In the genomic region with DNA sequence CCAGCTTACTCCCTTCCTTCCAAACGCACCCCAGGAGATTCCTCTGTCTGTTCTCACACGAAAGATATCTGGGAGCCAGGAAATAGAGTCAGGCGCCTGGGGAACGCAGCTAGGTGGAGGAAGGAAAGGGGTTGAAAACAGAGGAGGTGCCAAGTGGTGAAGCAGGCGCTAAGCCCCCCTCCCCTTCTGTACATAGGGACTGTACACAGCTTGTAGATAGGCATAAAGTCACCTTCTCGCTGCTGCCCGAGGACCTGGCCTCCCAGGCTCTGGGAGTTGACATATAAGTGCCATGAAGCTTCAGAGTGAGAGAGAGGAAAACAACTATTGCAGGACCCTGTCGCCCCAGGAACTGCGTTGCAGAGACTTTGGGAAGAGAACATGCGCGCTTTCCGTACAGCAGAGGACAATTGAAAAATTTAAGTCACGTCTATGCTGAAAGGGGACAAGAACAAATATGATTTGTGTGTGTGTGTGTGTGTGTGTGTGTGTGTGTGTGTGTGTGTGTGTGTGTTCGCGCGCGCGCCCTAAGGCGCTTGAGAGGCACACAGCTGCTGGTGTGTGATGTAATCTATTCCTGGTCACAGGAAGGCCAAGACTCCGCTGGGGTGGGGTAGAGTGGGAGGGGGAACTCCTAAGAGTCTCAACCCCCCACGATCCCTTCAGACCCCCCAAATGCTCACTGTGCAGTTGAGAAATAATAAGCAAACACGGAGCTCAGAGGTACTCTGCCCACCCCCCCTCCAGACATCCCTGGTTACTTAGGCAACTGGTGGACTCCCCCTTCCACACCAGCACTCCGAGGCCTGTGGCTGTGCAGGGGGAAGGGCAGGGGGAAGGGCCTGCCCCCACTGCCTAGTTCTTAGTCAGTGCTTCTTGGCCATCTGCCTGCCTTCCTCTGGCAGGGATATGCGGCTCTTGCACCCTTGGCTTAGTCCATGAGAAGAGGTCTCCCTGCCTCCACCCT, we compare ENCODE assay signal across 8 mouse cellular contexts. TPM values are rescaled to one million over a fixed set of nuclear protein-coding genes. Genes with fewer than 3 reads are reported as not detected.
DNase-seq lines count a peak whose midpoint lies in the region; ATAC-seq and TF ChIP-seq lines count a peak whose summit lies in the region.

No protein-coding gene starts in this region.

- no peaks in the 10 kb centered on the region for H3K27me3 ChIP-seq in hindbrain, embryonic 14.5 days (ENCODE audit: control insufficient read depth, insufficient read depth, low read length)

- no peaks in the 10 kb centered on the region for H3K36me3 ChIP-seq in hindbrain, embryonic 14.5 days (replicated peaks; ENCODE audit: control insufficient read depth, insufficient read depth)

- 24% methylated on average over 24 of the region's 24 CpGs for WGBS in hindbrain, embryonic 14.5 days

- DNase-seq in Muller cell, postnatal 12 days (ENCODE audit: inconsistent ontology term) = peak; percentile 90
- peak; percentile 58 to 69 for DNase-seq in cerebellum, postnatal 14 days
- peak; percentile 92 for DNase-seq in gastrocnemius, adult 2 months
- peak; percentile 59 for DNase-seq in hindbrain, embryonic 14.5 days (ENCODE audit: low spot score)
- peak; percentile 22 to 28 for DNase-seq in left cerebral cortex, postnatal 36 days (ENCODE audit: low spot score in 2 of 2)
- peak; percentile 19 for DNase-seq in right cerebral cortex, postnatal 25 days

- H3K4me1 ChIP-seq in hindbrain, embryonic 14.5 days (replicated peaks; ENCODE audit: control insufficient read depth, insufficient read depth, low read length) = 0 out of 2 replicates have a peak, but pooled peaks cover 7% of the 10 kb centered on the region

- peak overlapping the region; percentile 42 for H3K4me2 ChIP-seq in hindbrain, embryonic 14.5 days (replicated peaks)

- no peak for TF ChIP-seq CTCF in gastrocnemius, adult 2 months (IDR thresholded peaks at IDR 0.05)

- H3K4me3 ChIP-seq in gastrocnemius, adult 2 months = peak overlapping the region; percentile 73
- H3K4me3 ChIP-seq in hindbrain, embryonic 14.5 days (replicated peaks; ENCODE audit: low read length) = no peak overlapping the region

- intact Hi-C loops in gastrocnemius, adult 2 months (cut with DNase I) = loop anchor here (2.0 to 5.0 kb wide), 2 partner anchors 21 to 43 kb away; no protein-coding TSS in a partner anchor
- intact Hi-C loops in left cerebral cortex, postnatal 36 days (cut with DNase I) = no loop called here

- H3K27ac ChIP-seq in gastrocnemius, adult 2 months = peak overlapping the region; percentile 88
- peak overlapping the region; percentile 78 for H3K27ac ChIP-seq in hindbrain, embryonic 14.5 days

- no peaks in the 10 kb centered on the region for H3K9me3 ChIP-seq in hindbrain, embryonic 14.5 days (ENCODE audit: control insufficient read depth, low read length)

- no peak overlapping the region for H3K9ac ChIP-seq in hindbrain, embryonic 14.5 days

- ATAC-seq in hindbrain, embryonic 14.5 days (ENCODE audit: low FRiP score) = peak; percentile 79
- ATAC-seq in megakaryocyte progenitor cell, adult 5-6 weeks (replicated peaks; ENCODE audit: poor library complexity) = peak; percentile 60
- ATAC-seq in inflammation-experienced regulatory T-cells, adult 6 months = no peak

RNA-seq across cellular contexts. Expression of gene Gm11084, which starts 17.5 kb away (rescaled TPM):
- total RNA-seq in gastrocnemius, adult 2 months (2021) = not detected
- not detected in 2 replicates for polyA plus RNA-seq in hindbrain, embryonic 14.5 days (2014; fragmentation: Nextera tagmentation; extraction: Ambion mirVana)
- total RNA-seq in left cerebral cortex, postnatal 36 days (2021) = not detected
- not detected in 2 replicates for total RNA-seq in megakaryocyte progenitor cell, adult 5-6 weeks (2015)
- not detected in 2 replicates for total RNA-seq in megakaryocyte progenitor cell, adult 5-6 weeks (2017)
- polyA plus RNA-seq in inflammation-experienced regulatory T-cells, adult 6 months (2017; shearing (Covaris generic)) = not detected

RNA-seq across cellular contexts. Expression of gene Sp3, which starts 23.8 kb away (rescaled TPM):
- total RNA-seq in gastrocnemius, adult 2 months (2021) = 10 to 100 TPM; 20.7 to 23.2 TPM
- 47.2 and 47.4 TPM in 2 replicates for polyA plus RNA-seq in hindbrain, embryonic 14.5 days (2014; fragmentation: Nextera tagmentation; extraction: Ambion mirVana)
- 10 to 100 TPM; 50.0 to 54.8 TPM for total RNA-seq in left cerebral cortex, postnatal 36 days (2021)
- 108 and 111 TPM in 2 replicates for total RNA-seq in megakaryocyte progenitor cell, adult 5-6 weeks (2015)
- 109 and 114 TPM in 2 replicates for total RNA-seq in megakaryocyte progenitor cell, adult 5-6 weeks (2017)
- 10 to 100 TPM; 48.5 to 64.8 (median 62.2) TPM for polyA plus RNA-seq in inflammation-experienced regulatory T-cells, adult 6 months (2017; shearing (Covaris generic))

Comparison
In these comparisons a context has a peak if more than half of its experiments do, and no peak if none do; other contexts are left out.
1. DNase-seq: peak in every context shown above with its lines; median percentile 92 in gastrocnemius, adult 2 months; 90 in Muller cell, postnatal 12 days; 64 in cerebellum, postnatal 14 days; 59 in hindbrain, embryonic 14.5 days; 25 in left cerebral cortex, postnatal 36 days; 19 in right cerebral cortex, postnatal 25 days.